Mouse (Mus musculus): ENCODE data around the gene Hacd3.

Gene Hacd3

DNA sequence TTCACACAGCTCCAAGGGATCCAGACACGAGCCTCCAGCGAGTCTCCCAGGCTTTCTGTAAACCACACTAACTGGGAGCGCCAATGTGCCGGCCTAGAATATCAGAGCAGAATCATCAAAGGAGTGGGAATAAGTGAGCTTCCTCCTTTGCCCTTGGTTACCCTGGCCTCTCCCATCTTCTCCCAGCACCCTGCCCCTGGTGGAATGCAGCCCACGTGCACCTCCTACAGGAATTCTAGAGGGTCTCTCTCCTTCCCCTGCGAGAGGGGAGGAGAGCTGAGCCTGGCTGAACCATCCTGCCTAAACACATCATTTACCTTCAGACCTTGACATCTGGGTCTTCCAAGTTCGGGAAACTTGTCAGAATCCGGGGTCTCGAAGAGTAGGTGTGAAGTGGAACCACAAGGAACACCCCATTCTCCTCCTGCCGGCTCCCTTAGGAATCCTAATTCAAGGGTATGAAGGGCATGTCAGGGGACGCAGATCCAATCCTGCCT, 70.3 kb downstream of the Hacd3 start, which contains the start of gene Slc24a1:
TSS of gene Slc24a1 (minus strand) at position 447 of the 497 bp plus-strand sequence.
- no peak for DNase-seq (ENCODE audit: extremely low spot score)

DNA sequence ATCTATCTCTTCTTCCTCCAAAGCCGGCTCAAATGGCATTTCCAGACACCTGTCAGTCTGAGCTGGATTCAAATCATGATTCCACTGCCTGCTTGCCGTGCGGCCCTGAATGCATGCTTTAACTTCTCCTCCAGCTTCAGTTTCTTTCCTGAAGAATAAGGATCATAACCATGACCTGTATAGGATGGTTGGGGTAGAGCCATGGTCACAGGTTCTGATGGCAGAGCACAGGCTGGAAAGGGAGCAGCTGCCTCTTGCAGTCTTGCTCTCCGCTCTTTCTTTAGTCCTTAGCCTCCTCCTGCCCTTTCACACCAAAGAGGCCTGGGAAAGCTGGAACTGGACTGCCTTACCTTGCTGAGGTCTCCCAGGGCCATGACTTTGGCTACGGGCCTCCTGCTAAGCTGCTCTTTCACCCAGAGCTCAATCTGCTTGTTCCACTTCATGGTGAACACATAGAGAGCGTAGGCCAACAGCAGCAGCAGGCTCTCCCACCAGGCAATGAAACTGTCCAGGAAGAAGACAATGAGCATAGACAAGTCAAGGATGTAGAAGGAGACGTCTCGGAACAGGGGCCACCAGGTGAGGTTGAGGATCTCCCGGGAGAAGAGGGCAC, 73.9 kb downstream of the Hacd3 start:
- DNase-seq (ENCODE audit: extremely low spot score): no peak

DNA sequence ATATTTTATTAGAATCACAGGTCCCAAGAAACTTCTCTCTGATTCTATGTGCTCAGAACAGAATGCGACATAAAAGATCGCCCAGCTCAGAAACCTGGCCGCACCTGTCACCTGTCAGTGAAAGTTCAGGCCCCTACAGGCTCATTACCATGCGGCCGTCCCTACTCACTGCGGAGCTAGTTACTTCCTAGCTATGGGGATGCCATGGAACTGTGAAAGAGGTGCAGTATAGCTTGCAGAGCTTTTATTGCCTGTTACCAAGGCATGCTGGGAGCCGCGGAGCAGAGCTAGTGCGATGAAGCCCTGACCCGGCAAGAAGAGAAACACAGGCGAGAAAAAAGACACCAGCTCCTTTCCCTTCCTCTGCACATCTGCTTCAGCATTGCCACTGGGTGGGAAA, 77.5 kb downstream of the Hacd3 start:
- no peak for DNase-seq (ENCODE audit: extremely low spot score)

DNA sequence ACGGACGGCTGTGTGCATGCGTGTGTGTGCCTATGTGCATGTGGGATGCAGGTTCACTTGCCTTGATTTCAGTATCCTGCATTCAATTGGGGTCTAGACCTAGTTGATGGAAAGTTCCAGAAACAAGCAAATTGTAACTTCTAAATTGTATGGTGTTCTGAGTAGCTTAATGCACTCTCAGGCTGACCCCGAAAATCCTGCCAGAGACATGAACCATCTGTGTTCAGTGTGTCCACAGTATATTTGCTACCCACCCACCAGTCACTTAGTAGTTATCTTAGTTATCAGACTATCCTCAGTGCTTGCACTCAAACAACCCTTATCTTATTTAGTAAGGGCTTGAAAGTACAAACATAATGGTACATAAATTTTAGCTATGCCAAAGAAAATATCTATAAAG, 79.8 kb downstream of the Hacd3 start:
- no peak for DNase-seq (ENCODE audit: extremely low spot score)

DNA sequence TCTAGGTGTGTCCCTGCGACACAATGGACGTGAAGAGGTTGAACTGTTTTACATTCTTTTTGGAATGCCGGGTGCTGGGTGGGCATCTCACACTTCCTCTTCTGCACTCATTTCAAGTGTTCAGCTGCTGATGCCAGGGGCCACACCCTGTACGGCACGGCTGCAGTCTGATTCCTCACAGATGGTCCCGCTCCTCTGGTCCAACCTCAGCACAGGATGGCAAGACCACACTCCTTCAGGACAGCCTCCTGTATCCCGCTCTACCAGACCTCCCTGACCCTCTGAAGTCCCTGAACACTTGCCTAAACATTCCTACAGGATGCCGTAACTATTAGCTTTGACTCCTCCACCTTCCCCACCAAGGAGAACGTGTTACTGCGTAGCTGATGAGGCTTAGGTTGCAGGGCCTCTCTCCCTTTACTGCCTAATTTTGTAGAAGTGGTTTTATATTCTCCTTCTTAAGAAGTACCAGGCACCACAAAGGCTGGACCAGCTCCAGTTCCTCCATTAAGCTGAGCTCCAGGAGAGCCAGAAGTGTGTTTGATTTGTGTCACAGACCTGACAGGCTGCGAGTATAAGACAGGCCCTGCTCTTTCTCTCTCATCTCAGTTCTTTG, 80.7 kb downstream of the Hacd3 start:
- DNase-seq (ENCODE audit: extremely low spot score): no peak

DNA sequence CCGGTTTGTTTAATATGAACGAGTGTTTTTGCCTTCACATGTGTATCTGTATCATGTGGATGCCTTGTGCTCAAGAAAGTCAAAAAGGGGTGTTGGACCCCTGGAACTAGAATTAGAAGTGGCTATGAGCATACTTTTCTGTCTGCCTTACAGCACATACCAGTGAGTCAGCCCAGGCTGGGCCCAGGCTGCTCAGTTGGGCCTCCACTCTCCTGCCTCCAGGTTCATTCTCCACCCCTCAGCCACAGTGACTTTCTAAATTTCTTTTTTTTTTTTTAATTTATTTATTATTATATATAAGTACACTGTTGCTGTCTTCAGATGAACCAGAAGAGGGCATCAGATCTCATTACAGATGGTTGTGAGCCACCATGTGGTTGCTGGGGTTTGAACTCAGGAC, 81.7 kb downstream of the Hacd3 start:
- no peak for DNase-seq (ENCODE audit: extremely low spot score)

DNA sequence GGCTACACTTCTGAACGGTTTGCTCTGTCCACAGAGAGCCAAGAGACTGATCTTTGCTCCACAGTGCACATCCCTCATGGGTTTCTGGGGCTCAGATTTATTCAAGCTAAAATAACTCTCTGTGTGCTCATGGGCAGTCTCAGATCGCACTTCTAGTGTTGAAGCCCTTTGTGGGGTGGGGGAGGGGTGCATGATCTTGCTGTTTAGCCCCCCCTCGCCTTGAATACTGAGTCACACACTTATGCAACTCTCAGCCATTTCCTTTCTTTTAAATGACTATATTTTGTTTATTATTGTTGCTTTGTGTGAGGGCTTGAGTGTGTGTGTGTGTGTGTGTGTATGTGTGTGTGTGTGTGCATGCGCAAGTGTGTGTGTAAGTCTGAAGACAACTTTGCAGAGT, 82.2 kb downstream of the Hacd3 start:
- no peak for DNase-seq (ENCODE audit: extremely low spot score)

DNA sequence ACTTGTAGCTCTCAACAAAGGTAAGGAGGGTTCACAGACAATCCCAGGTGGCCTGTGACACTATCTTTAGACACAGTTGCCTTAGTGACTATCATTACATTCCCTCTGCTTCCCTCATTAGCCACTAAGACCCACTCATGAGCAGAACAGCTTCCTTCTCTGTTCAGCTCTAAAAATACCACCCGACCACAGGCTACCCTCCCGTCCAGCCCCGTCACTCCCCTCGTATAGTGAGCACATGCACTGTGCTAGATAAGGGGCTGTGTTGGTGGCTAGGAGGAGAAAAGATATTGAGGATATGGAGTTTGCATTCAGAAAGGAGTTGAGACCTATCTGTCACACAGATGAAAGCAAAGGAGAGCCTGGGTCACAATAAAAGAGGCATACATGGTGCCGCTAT, 83.0 kb downstream of the Hacd3 start:
- DNase-seq (ENCODE audit: extremely low spot score): no peak

DNA sequence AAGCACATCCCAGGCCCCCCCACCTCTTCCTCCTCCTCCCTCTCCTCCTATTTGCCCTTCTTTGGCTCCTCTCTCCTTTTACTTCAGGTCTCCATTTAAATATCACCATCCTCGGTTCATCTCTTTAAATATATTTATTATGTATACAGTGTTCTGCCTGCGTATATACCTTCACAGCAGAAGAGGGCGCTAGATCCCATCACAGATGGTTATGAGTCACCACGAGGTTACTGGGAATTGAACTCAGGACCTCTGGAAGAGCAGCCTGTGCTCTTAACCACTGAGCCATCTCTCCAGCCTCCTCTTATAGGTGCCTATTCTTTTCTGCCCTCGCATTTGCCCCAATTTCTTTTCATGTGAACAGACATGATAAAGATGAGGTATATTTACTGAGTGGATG, 84.0 kb downstream of the Hacd3 start:
- no peak for DNase-seq (ENCODE audit: extremely low spot score)
